Mouse (Mus musculus) liver (tissue): ENCODE measurements around the gene Gm21788.
"Not testable (repeated sequence)": the region's sequence is repeated elsewhere in the genome, so short reads cannot be mapped to it uniquely, and the experiment has no call there.

ENCODE experiments used
- DNase-seq: peaks from one replicate; pipeline ENCODE4 v3.0.0-alpha.2; 2020; ENCODE audit warnings: mixed read lengths

Gene Gm21788

GRCm38 (mm10) chrY:7404710-7405109 lies at the start of gene Gm21788:
Gm21788 (plus strand) TSS chrY:7405010.
- not testable (repeated sequence) for DNase-seq
